Mouse (Mus musculus) CD4-positive, CD25-positive, alpha-beta regulatory T cell, adult 9 weeks (primary cell): ENCODE results near the gene Vmn2r102. TPM values are rescaled to one million over a fixed set of nuclear protein-coding genes. Genes with fewer than 3 reads are reported as not detected.

Source experiments
- polyA plus RNA-seq: library from polyadenylated mRNA; unstranded; fragments of 100-300 nt; shearing (Covaris generic); gene quantifications from one replicate; pipeline ENCODE4 v1.2.1, GENCODE M21; 2017

Gene Vmn2r102
- polyA plus RNA-seq: 0.01 TPM

GRCm38 (mm10) chr17:19660028-19660427, at the start of gene Vmn2r102:
Vmn2r102 (plus strand) TSS chr17:19660328.

Other genes starting within 250 kb of the Vmn2r102 start
- gene Vmn2r100, start 155.6 kb upstream of the Vmn2r102 start, polyA plus RNA-seq: 0.42 TPM
- not detected for gene Vmn2r101, start 83.1 kb upstream of the Vmn2r102 start, polyA plus RNA-seq
- not detected for gene Vmn2r103, start 113.0 kb downstream of the Vmn2r102 start, polyA plus RNA-seq